Mouse (Mus musculus): ENCODE measurements around the gene Irs2.

Irs2 gene

GRCm38 (mm10) chr8:10952706-10953105, 55.6 kb downstream of the Irs2 start:
- DNase-seq (ENCODE audit: low read depth), result no peak

- no peak for DNase-seq (ENCODE audit: low read depth)
These were observed 56.0 kb downstream of the Irs2 start for GRCm38 (mm10) chr8:10952235-10952634.

GRCm38 (mm10) chr8:10951567-10951966, 56.7 kb downstream of the Irs2 start:
- DNase-seq (ENCODE audit: low read depth), result no peak

GRCm38 (mm10) chr8:10945939-10946740, 62.1 kb downstream of the Irs2 start:
- DNase-seq (ENCODE audit: low read depth), result peak; percentile 66

GRCm38 (mm10) chr8:10945490-10945889, 62.8 kb downstream of the Irs2 start:
- no peak for DNase-seq (ENCODE audit: low read depth)

GRCm38 (mm10) chr8:10943314-10944060, 64.8 kb downstream of the Irs2 start:
- DNase-seq (ENCODE audit: low read depth), result no peak

- no peak for DNase-seq (ENCODE audit: low read depth)
These were observed 68.4 kb downstream of the Irs2 start for GRCm38 (mm10) chr8:10939883-10940282.

- DNase-seq (ENCODE audit: low read depth), result no peak
These were observed 69.0 kb downstream of the Irs2 start for GRCm38 (mm10) chr8:10939210-10939782.

- DNase-seq (ENCODE audit: low read depth), result no peak
These were observed 70.0 kb downstream of the Irs2 start for GRCm38 (mm10) chr8:10938284-10938683.

- DNase-seq (ENCODE audit: low read depth), result no peak
These were observed 71.6 kb downstream of the Irs2 start for GRCm38 (mm10) chr8:10936646-10937045.

GRCm38 (mm10) chr8:10935231-10935630, 73.0 kb downstream of the Irs2 start:
- DNase-seq (ENCODE audit: low read depth), result no peak
